Mouse (Mus musculus): ENCODE data around the gene Hoxd9.

The Hoxd9 gene

GRCm38 (mm10) chr2:74697567-74698121 is at the start of gene Hoxd9:
Gene Hoxd9 (plus strand): TSS chr2:74697727.
- no peak for DNase-seq (ENCODE audit: low spot score)

- DNase-seq (ENCODE audit: low spot score) = no peak
Measured at GRCm38 (mm10) chr2:74652996-74653340, 44.6 kb upstream of the Hoxd9 start.

GRCm38 (mm10) chr2:74653781-74654535 is 43.6 kb upstream of the Hoxd9 start:
- no peak for DNase-seq (ENCODE audit: low spot score)

GRCm38 (mm10) chr2:74654743-74655419 is 42.6 kb upstream of the Hoxd9 start:
- DNase-seq (ENCODE audit: low spot score) = no peak

- no peak for DNase-seq (ENCODE audit: low spot score)
Measured at GRCm38 (mm10) chr2:74655420-74655781, 42.1 kb upstream of the Hoxd9 start.

GRCm38 (mm10) chr2:74655821-74656631 is 41.5 kb upstream of the Hoxd9 start:
- no peak for DNase-seq (ENCODE audit: low spot score)

GRCm38 (mm10) chr2:74656632-74657021 is 40.9 kb upstream of the Hoxd9 start:
- no peak for DNase-seq (ENCODE audit: low spot score)

- no peak for DNase-seq (ENCODE audit: low spot score)
Measured at GRCm38 (mm10) chr2:74657251-74658023, 40.1 kb upstream of the Hoxd9 start.

GRCm38 (mm10) chr2:74658024-74658666 is 39.4 kb upstream of the Hoxd9 start:
- no peak for DNase-seq (ENCODE audit: low spot score)

GRCm38 (mm10) chr2:74658667-74659371 is 38.7 kb upstream of the Hoxd9 start:
- DNase-seq (ENCODE audit: low spot score) = no peak

- DNase-seq (ENCODE audit: low spot score) = no peak
Measured at GRCm38 (mm10) chr2:74659507-74660005, 38.0 kb upstream of the Hoxd9 start, which contains the start of gene Evx2. Gene Evx2 (minus strand): TSS chr2:74659557.

GRCm38 (mm10) chr2:74660421-74661375 is 36.8 kb upstream of the Hoxd9 start:
- DNase-seq (ENCODE audit: low spot score) = no peak

GRCm38 (mm10) chr2:74661685-74662084 is 35.8 kb upstream of the Hoxd9 start:
- no peak for DNase-seq (ENCODE audit: low spot score)

GRCm38 (mm10) chr2:74663291-74663925 is 34.1 kb upstream of the Hoxd9 start:
- DNase-seq (ENCODE audit: low spot score) = no peak

GRCm38 (mm10) chr2:74666411-74666810 is 31.1 kb upstream of the Hoxd9 start:
- DNase-seq (ENCODE audit: low spot score) = no peak

GRCm38 (mm10) chr2:74667191-74667841 is 30.2 kb upstream of the Hoxd9 start:
- no peak for DNase-seq (ENCODE audit: low spot score)

- DNase-seq (ENCODE audit: low spot score) = no peak
Measured at GRCm38 (mm10) chr2:74667842-74668357, 29.6 kb upstream of the Hoxd9 start, which contains the start of gene Hoxd13. Gene Hoxd13 (plus strand): TSS chr2:74668310.

Data from layer of hippocampus, adult 9-10 months (tissue).